Mouse (Mus musculus) urinary bladder, postnatal 25 days (tissue): ENCODE data around the gene Nfatc3.

ENCODE experiments used
- DNase-seq: peaks from one replicate; pipeline ENCODE4 v3.0.0; 2022; ENCODE audit warnings: low spot score

Gene Nfatc3

DNA sequence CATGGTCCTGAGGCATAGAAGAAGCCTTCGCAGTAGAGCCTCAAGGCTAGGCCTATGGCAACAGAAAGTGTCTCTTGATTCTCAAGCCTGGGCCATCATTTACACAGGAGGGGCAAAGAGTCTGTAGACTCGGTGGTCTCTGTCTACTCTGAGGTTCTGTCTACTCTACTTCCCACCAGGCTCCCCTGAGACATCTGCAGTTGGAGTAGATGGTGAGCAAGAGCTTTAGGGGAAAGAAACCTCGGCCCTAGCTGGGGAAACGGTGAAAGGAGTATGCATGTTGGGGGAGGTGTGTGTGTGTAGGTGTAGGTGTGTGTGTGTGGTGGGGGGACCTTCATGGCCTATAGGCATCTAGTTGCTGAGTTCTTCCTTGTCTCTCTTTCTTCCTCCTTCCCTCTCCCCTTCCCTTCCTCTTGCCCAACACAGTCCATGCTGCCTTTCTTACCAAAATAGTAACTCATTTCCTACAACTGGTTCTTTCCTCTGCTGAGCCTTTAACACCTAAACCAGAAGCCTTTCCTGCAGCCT lies 2.1 kb upstream of the Nfatc3 start:
- DNase-seq, result no peak

DNA sequence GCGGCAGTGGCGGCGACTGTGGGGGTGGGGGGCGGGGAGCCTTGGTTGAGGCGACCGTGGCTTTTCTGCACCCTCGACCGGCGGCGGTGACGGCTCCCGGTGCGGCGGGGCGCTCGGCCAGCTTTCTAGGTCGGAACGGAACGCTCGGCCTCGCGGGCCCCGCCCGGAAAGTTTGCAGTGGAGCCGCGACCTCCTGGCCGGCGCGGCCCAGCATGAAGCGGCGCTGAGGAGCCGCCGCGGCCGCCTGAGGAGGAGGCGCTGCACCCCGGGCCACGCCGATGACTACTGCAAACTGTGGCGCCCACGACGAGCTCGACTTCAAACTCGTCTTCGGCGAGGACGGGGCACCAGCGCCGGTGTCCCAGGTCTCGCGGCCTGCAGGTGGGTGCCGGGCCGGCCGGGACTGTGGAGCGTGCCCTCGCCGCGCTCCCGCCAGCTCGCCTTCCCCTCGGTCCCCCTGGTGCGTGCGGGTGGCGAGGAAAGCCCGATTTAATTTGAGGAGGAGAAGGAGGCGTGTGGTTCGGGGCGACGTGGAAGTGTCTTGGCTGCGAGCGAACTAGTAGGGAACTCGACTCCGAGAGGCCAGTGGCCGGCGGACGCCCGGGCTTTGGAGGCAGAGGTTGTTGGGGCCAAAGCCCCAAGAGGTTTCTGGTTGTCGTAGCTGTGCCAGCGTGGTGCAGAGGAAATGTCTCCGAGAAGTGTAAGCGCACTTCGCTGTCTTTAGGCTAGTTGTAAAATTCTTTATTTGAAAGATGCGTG lies 1.2 kb downstream of the Nfatc3 start:
- DNase-seq, result peak; percentile 54

- DNase-seq, result no peak
Observed at GRCm38 (mm10) chr8:106060521-106060920, 1.9 kb downstream of the Nfatc3 start.

GRCm38 (mm10) chr8:106061686-106062085 lies 3.0 kb downstream of the Nfatc3 start:
- DNase-seq, result no peak

DNA sequence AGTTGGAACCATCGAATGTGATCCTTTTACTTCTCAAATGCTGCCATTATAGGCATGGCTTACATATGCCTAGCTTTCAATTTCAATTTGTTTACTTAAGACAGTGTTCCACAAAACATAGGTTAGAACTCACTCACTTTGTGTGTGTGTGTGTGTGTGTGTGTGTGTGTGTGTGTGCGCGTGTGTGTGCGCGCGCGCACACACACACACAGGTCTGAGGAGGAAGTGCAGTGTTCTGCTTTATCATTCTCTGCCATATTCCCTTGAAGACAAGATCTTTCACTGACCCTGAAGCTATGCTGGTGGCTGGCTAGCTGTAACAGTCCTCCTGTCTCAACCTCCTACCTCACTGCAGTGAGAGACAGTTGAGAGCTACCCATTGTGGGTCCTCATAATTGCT lies 4.4 kb downstream of the Nfatc3 start:
- no peak for DNase-seq

- DNase-seq, result no peak
Observed at GRCm38 (mm10) chr8:106066721-106067120, 8.1 kb downstream of the Nfatc3 start.

- no peak for DNase-seq
Observed at GRCm38 (mm10) chr8:106069565-106069964, 10.9 kb downstream of the Nfatc3 start.

DNA sequence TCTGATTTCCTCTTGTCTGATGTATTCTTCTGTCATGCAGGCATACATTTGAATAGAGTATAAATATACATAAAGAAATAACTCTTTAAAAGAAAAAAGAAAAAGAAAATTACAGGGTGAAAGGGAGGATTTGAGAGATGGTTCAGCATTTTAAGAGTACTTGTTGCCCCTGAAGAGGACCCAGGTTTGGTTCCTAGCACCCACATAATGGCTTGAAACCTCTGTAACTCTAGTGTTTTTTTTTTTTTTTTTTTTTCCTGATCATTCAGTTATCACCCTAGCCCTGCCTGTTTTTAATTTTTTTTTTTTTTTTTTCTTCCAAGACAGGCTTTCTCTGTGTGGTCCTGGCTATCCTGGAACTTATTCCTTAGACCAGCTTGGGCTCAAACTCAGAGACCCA lies 13.5 kb downstream of the Nfatc3 start:
- DNase-seq, result no peak

- no peak for DNase-seq
Observed at GRCm38 (mm10) chr8:106074236-106074635, 15.6 kb downstream of the Nfatc3 start.

DNA sequence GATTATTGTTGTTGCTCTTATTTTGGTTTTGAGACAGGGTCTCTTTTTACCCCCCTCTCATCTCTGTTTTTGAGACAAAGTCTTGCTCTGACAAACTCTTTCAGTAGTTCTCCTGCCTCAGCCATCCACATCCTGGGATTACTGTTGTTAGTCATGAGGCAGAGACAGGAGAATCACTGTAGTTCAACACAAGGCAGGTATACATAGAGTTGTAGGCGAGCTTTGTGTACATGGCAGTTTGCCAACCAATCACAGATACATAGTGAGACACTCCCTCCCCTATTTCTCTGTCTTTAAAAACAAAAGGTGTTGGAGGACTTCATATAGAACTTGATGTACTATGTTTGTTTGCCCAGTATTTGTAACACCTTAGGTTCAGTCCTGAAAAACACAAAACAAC lies 16.0 kb downstream of the Nfatc3 start:
- no peak for DNase-seq

GRCm38 (mm10) chr8:106075161-106075862 lies 16.7 kb downstream of the Nfatc3 start:
- DNase-seq, result no peak

- DNase-seq, result no peak
Observed at GRCm38 (mm10) chr8:106075863-106076174, 17.2 kb downstream of the Nfatc3 start.

DNA sequence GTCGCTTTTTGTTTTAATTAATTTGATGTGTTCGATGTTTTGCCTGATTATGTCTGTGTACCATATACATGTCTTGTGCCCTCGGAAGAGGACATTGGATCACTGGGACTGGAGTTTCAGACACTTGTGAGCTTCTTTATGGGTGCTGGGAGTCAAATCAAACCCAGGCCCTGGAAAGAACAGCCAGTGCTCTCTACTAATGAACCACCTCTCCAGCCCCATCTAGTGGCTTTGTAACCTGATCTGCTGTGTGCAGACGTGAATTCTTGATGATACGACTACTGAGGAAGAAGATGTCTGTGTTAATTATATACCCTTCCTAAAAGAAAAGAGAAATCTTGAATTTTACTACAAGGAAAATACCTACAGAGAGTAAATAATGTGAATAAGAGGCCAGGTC lies 18.0 kb downstream of the Nfatc3 start:
- DNase-seq, result no peak

DNA sequence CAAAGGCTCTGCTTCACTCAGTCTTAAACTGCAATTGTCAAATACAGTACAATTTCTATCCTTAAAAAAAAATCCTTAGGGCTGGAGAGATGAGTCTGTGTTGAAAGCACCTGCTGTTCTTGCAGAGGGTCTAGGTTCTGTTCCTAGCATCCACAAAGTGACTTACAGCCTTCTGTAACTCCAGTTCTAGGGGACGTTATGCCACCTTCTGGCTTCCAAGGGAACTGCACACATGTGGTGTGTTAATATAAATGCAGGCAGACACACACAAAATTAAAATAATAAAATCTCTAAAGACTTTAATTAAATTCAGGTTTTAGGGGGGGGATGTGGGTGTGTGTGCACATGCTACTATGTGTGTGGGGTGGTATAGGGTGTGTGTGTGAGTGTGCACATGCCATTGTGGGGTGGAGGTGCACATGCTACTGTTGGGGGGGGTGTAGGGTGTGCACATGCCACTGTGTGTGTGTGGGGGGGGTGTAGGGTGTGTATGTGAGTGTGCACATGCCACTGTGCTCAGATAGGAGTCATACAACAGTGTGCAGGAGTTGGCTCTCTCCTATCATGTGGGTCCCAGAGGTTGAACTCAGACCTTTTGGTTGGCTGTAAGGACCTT lies 18.9 kb downstream of the Nfatc3 start:
- DNase-seq, result no peak

GRCm38 (mm10) chr8:106102321-106102720 lies 43.7 kb downstream of the Nfatc3 start:
- no peak for DNase-seq

- DNase-seq, result no peak
Observed at GRCm38 (mm10) chr8:106103888-106104287, 45.2 kb downstream of the Nfatc3 start.

DNA sequence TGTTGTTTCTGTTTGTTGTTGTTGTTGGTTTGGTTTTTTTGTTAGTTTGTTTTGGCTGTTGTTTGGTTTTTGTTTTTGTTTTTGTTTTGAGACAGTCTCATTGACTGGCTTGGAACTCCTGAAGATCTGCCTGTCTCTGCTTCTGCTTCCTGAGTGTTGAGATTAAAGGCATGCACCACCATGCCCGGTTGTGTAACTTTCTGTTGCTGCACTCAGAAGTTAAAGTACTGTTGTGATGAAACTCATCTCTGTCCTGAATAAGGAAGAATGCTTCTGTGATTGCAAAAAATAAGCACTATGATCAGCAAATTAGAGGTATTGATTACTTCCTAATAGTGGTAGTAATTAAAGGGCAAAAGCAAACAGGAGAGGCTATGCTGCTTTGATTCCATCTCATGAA lies 47.6 kb downstream of the Nfatc3 start:
- DNase-seq, result no peak

GRCm38 (mm10) chr8:106108080-106108479 lies 49.4 kb downstream of the Nfatc3 start:
- no peak for DNase-seq

DNA sequence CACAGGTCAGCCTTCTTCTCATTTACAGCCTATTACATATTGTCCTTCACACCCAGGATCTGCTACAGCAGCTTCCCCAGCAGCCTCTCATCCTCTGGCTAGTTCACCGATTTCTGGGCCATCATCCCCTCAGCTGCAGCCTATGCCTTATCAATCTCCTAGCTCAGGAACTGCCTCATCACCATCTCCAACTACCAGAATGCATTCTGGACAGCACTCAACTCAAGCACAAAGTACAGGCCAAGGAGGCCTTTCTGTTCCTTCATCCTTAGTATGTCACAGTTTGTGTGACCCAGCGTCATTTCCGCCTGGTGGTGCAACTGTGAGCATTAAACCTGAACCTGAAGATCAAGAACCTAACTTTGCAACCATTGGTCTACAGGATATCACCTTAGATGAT lies 50.1 kb downstream of the Nfatc3 start:
- DNase-seq, result no peak

DNA sequence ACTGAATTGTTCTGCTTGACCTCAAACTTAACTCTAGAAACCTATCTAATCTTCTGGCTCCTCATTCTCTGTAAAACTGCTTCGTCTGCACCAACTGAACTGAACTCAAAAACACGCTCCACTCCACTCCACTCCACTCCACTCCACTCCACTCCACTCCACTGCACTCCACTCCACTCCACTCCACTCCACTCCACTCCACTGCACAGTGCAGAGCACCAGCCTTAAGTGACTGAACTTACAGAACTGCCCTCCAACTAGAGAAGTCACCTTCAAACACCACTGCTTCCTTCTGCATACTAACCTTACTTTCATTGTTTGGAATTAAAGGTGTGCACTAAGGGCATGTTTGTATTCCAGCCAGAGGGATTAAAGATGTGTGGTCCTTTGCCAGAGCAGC lies 53.4 kb downstream of the Nfatc3 start:
- DNase-seq, result no peak

- DNase-seq, result no peak
Observed at GRCm38 (mm10) chr8:106112514-106112913, 53.9 kb downstream of the Nfatc3 start.

- no peak for DNase-seq
Observed at GRCm38 (mm10) chr8:106115897-106116296, 57.3 kb downstream of the Nfatc3 start.

DNA sequence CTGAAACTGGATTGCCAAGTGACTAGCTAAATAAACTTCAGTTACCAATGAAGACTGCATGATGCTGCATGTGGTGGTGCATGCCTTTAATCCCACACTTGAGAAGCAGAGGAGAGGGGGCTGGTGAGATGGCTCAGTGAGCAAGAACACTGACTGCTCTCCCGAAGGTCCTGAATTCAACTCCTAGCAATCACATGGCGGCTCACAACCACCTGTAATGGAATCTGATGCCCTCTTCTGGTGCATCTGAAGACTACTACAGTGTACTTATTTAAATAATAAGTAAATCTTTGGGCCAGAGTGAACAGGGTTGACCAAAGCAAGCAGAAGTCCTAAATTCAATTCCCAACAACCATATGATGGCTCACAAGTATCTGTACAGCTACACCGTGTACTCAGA lies 64.8 kb downstream of the Nfatc3 start:
- DNase-seq, result no peak
